ENCODE assay signal across 8 mouse cellular contexts in genomic region chr1:194879324-194880233, GRCm38 (mm10). TPM values are rescaled to one million over a fixed set of nuclear protein-coding genes. Genes with fewer than 3 reads are reported as not detected.
A peak's percentile ranks its signal among the peaks of the same experiment; 100 is the strongest.
DNase-seq lines count a peak whose midpoint lies in the region; ATAC-seq and TF ChIP-seq lines count a peak whose summit lies in the region.

No protein-coding gene starts in this region.

- TF ChIP-seq CTCF in hindbrain, postnatal 0 days (IDR thresholded peaks at IDR 0.05; ENCODE audit: low read depth): peak; percentile 99
- peak; percentile 100 for TF ChIP-seq CTCF in left cerebral cortex, adult 2 months (IDR thresholded peaks at IDR 0.05)

- H3K36me3 ChIP-seq in hindbrain, postnatal 0 days (ENCODE audit: insufficient read depth, low read length): no peaks in the 10 kb centered on the region

- H3K4me3 ChIP-seq in hindbrain, postnatal 0 days (ENCODE audit: low read length): no peak overlapping the region
- no peak overlapping the region for H3K4me3 ChIP-seq in left cerebral cortex, adult 2 months

- peak; percentile 88 for DNase-seq in T-cell, adult 2 months (ENCODE audit: low spot score)
- DNase-seq in cerebellum, postnatal 36 days: peak; percentile 94 to 98
- peak; percentile 96 for DNase-seq in gastrocnemius, adult 18-20 months (ENCODE audit: low spot score)
- DNase-seq in hindbrain, postnatal 0 days (ENCODE audit: low spot score): peak; percentile 93
- DNase-seq in left cerebral cortex, adult 2 months (ENCODE audit: extremely low spot score in 1 of 2, low spot score in 2 of 2): peak; percentile 91 to 98
- peak; percentile 98 for DNase-seq in right cerebral cortex, adult 2 months (ENCODE audit: low spot score in 2 of 2)
- peak; percentile 94 for DNase-seq in urinary bladder, postnatal 14 days (ENCODE audit: low spot score)

- 25% methylated on average over 22 of the region's 22 CpGs for WGBS in hindbrain, postnatal 0 days

- peak overlapping the region; percentile 39; the same call in 1 of the 2 replicates for H3K4me2 ChIP-seq in hindbrain, postnatal 0 days (ENCODE audit: low read depth, low read length)

- intact Hi-C loops in left cerebral cortex, adult 2 months (cut with DNase I): loop anchor here (1.0 to 5.0 kb wide), 3 partner anchors 42 to 83 kb away; no protein-coding TSS in a partner anchor

- ATAC-seq in hindbrain, postnatal 0 days: peak; percentile 89
- peak; percentile 95 for ATAC-seq in megakaryocyte, adult 5-6 weeks (ENCODE audit: poor library complexity, severe bottlenecking)

- H3K9me3 ChIP-seq in hindbrain, postnatal 0 days (ENCODE audit: low read length): no peaks in the 10 kb centered on the region

- H3K27ac ChIP-seq in hindbrain, postnatal 0 days: no peak overlapping the region
- H3K27ac ChIP-seq in left cerebral cortex, adult 2 months: peak overlapping the region; percentile 92

- H3K9ac ChIP-seq in hindbrain, postnatal 0 days (replicated peaks; ENCODE audit: low read length): no peak overlapping the region

- no peaks in the 10 kb centered on the region for H3K4me1 ChIP-seq in hindbrain, postnatal 0 days (ENCODE audit: insufficient read depth, low read length)

- H3K27me3 ChIP-seq in hindbrain, postnatal 0 days (ENCODE audit: insufficient read depth, low read length): no peaks in the 10 kb centered on the region

RNA-seq across cellular contexts. Expression of gene Cd34, which starts 59.0 kb away (rescaled TPM):
- 10 to 100 TPM; 26.6 to 37.0 TPM for total RNA-seq in gastrocnemius, adult 18-20 months (2021)
- 21.6 and 33.1 TPM in 2 replicates for total RNA-seq in hindbrain, postnatal 0 days (2014; rRNA removed)
- polyA plus RNA-seq in hindbrain, postnatal 0 days (2015; fragmentation: Nextera tagmentation; extraction: Ambion mirVana): 23.5 and 24.3 TPM in 2 replicates
- 10 to 100 TPM; 57.8 to 66.1 TPM for total RNA-seq in left cerebral cortex, adult 2 months (2021)
- total RNA-seq in megakaryocyte, adult 5-6 weeks (2015): 11.7 and 15.8 TPM in 2 replicates
- total RNA-seq in megakaryocyte, adult 5-6 weeks (2017): 21.0 and 21.2 TPM in 2 replicates
